Mouse (Mus musculus): ENCODE measurements around the gene Hist1h2bn.
"Not testable (repeated sequence)": the region's sequence is repeated elsewhere in the genome, so short reads cannot be mapped to it uniquely, and the experiment has no call there.

The Hist1h2bn gene

GRCm38 (mm10) chr13:21722993-21723836, 30.7 kb upstream of the Hist1h2bn start:
- no peak for ATAC-seq (ENCODE audit: insufficient number of reproducible peaks, low FRiP score, low TSS enrichment)

GRCm38 (mm10) chr13:21727948-21728572, 25.9 kb upstream of the Hist1h2bn start:
- ATAC-seq (ENCODE audit: insufficient number of reproducible peaks, low FRiP score, low TSS enrichment) = no peak

GRCm38 (mm10) chr13:21729544-21729943, 24.4 kb upstream of the Hist1h2bn start:
- ATAC-seq (ENCODE audit: insufficient number of reproducible peaks, low FRiP score, low TSS enrichment) = no peak

GRCm38 (mm10) chr13:21733466-21733865, 20.5 kb upstream of the Hist1h2bn start:
- no peak for ATAC-seq (ENCODE audit: insufficient number of reproducible peaks, low FRiP score, low TSS enrichment)

- ATAC-seq (ENCODE audit: insufficient number of reproducible peaks, low FRiP score, low TSS enrichment) = peak; percentile 58
Measured at GRCm38 (mm10) chr13:21734010-21734905, 19.7 kb upstream of the Hist1h2bn start.

GRCm38 (mm10) chr13:21734906-21735767, 18.8 kb upstream of the Hist1h2bn start, which contains the start of gene Hist1h4j:
Gene Hist1h4j, plus strand, starts transcription at chr13:21735064.
- peak; percentile 91 for ATAC-seq (ENCODE audit: insufficient number of reproducible peaks, low FRiP score, low TSS enrichment)

GRCm38 (mm10) chr13:21745006-21745405, 8.9 kb upstream of the Hist1h2bn start:
- ATAC-seq (ENCODE audit: insufficient number of reproducible peaks, low FRiP score, low TSS enrichment) = no peak

GRCm38 (mm10) chr13:21749387-21750158, 4.3 kb upstream of the Hist1h2bn start:
- no peak for ATAC-seq (ENCODE audit: insufficient number of reproducible peaks, low FRiP score, low TSS enrichment)

GRCm38 (mm10) chr13:21750159-21751017, 3.5 kb upstream of the Hist1h2bn start, which contains the start of gene Hist1h4k:
Gene Hist1h4k, minus strand, starts transcription at chr13:21750505.
- peak; percentile 89 for ATAC-seq (ENCODE audit: insufficient number of reproducible peaks, low FRiP score, low TSS enrichment)

GRCm38 (mm10) chr13:21751417-21751816, 2.5 kb upstream of the Hist1h2bn start:
- ATAC-seq (ENCODE audit: insufficient number of reproducible peaks, low FRiP score, low TSS enrichment) = no peak

GRCm38 (mm10) chr13:21751827-21752226, 2.1 kb upstream of the Hist1h2bn start:
- ATAC-seq (ENCODE audit: insufficient number of reproducible peaks, low FRiP score, low TSS enrichment) = no peak

- ATAC-seq (ENCODE audit: insufficient number of reproducible peaks, low FRiP score, low TSS enrichment) = no peak
Measured at GRCm38 (mm10) chr13:21752356-21752755, 1.6 kb upstream of the Hist1h2bn start.

GRCm38 (mm10) chr13:21753051-21753523, 836 bp upstream of the Hist1h2bn start:
- ATAC-seq (ENCODE audit: insufficient number of reproducible peaks, low FRiP score, low TSS enrichment) = no peak

- not testable (repeated sequence) for ATAC-seq (ENCODE audit: insufficient number of reproducible peaks, low FRiP score, low TSS enrichment)
Measured at GRCm38 (mm10) chr13:21754294-21755001, 525 bp downstream of the Hist1h2bn start.

- ATAC-seq (ENCODE audit: insufficient number of reproducible peaks, low FRiP score, low TSS enrichment) = no peak
Measured at GRCm38 (mm10) chr13:21755707-21756106, 1.8 kb downstream of the Hist1h2bn start.

GRCm38 (mm10) chr13:21778814-21779766, 25.2 kb downstream of the Hist1h2bn start:
- peak; percentile 94 for ATAC-seq (ENCODE audit: insufficient number of reproducible peaks, low FRiP score, low TSS enrichment)

Measured in cerebellum, adult (tissue).